Mouse (Mus musculus) mouse trophoblast stem cell (cell line): ENCODE results near the gene Arhgef1.

Experiments
- in situ Hi-C, 2 experiments: fragments of 300-500 bp; cut with MseI, MboI; formaldehyde crosslinking; loops; 2 replicates in 1 of 2; 3 replicates in 1 of 2; pipeline ENCODE4 v1.15.1; 2025

The Arhgef1 gene

DNA sequence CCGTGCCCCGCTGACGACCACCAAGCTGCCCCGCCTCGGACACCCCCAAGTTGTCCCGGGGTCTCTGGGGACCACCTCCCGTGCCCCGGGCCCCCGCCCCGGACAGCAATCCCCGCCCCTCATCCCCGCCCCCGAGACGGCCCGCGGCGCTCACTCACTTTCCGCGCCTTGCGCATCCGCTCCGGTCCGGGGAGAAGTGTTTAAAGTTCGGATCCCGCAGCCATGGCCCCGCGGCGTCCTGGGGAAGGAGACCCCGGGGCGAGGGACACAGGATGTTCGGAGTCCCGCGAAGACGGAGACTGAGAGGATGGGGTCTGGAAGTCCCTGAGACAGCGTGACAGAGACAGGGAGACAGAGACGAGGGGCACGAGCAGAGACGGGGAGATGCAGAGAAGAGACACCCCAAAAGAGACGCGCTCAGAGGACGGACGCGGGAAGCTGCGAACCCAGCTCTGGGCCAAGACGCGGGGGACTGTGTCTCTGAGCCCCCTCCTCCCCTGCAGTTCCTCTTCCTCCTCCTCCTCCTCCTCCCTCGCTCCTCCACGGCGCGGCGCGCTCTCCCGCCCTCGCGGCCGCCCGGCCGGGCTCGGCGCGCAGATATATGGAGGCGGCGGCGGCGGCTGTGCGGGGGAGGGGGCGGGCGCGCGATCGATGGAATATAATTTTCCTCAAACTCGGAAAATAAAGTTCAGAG, 41.7 kb downstream of the Arhgef1 start, which contains the start of gene Gm4881:
TSS of gene Gm4881 (minus strand) at position 238 of the 694 bp plus-strand sequence.
- in situ Hi-C loops: no loop called here

GRCm38 (mm10) chr7:24947316-24948048, 44.8 kb downstream of the Arhgef1 start:
- in situ Hi-C loops: no loop called here

GRCm38 (mm10) chr7:24948774-24949173, 46.1 kb downstream of the Arhgef1 start:
- in situ Hi-C loops: no loop called here

DNA sequence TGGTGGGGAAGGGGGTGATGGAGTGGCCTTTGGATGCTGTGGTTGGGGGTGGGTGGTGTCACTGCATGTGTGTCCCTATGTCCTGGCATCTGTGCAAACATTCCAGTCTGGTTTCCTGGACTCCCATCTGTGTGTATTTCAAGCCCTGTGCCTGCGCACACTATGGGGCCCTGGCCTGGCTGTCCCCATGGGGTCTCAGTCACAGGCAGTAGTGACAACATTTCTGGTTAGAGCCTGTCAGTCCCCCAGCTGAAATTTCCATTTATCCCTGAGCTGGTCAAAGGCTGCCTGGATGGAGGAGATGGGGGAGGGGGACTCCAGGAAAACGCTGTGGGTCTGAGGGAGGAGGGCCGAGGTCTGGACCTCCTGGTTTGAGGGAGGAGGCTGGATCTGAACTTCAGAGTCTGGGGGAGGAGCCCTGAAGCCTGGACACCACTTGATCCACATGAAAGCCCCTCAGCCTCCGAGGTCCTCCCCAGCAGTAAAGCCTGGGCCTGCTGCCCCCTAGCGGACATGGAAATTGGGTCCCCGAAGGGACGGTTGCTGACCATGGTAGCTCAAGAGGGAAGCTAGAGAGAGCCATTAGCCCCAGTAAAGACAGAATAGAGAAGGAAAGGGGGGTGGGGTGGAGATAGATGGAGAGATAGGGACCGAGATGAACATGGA, 47.4 kb downstream of the Arhgef1 start:
- in situ Hi-C loops: no loop called here

- in situ Hi-C loops: no loop called here
These were observed 51.3 kb downstream of the Arhgef1 start for GRCm38 (mm10) chr7:24953966-24954365.

DNA sequence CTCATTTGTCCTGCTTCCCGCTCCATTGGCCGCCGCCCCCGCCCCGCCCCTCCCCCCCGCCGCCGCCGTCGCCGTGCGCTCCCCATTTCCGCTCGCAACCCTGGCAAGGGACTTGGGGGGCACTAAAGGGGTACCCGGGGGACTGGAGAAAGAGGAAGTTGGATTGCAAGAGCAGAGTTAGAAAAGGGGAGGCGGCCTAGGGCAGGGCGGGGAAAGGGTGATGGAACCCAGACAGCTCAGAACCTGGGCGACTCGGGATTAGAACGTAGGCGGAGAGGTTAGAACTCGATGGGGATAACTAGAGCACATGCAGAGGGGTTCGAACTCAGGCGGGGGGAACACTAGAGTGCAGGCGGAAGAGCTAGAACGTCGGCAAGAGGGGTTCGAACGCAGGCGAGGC, 51.7 kb downstream of the Arhgef1 start:
- in situ Hi-C loops: no loop called here

- in situ Hi-C loops: no loop called here
These were observed 52.5 kb downstream of the Arhgef1 start for GRCm38 (mm10) chr7:24955226-24955625.

DNA sequence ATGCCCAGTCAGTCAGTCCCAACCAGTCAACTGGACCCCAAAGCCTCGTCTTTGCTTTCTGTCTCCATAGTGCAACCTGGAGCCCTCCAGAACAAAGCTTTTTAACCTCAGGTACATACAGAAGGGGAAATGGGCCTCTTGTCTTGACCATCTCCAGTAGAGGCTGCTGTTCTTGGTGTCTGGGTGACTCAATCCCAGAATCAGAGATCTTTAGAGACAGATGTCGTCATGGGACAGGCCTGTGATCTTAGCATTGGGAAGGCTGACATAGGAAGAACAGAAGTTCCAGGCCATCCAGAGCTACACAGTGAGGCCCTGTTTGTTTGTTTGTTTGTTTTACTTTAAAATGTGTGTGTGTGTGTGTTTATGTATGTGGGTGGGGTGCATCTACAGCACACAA, 61.6 kb downstream of the Arhgef1 start:
- in situ Hi-C loops: loop anchor here (10.0 kb wide), 2 partner anchors 139 to 149 kb away; no protein-coding TSS in a partner anchor

GRCm38 (mm10) chr7:24964897-24965535, 62.3 kb downstream of the Arhgef1 start:
- in situ Hi-C loops: loop anchor here (10.0 kb wide), 2 partner anchors 140 to 150 kb away; no protein-coding TSS in a partner anchor

DNA sequence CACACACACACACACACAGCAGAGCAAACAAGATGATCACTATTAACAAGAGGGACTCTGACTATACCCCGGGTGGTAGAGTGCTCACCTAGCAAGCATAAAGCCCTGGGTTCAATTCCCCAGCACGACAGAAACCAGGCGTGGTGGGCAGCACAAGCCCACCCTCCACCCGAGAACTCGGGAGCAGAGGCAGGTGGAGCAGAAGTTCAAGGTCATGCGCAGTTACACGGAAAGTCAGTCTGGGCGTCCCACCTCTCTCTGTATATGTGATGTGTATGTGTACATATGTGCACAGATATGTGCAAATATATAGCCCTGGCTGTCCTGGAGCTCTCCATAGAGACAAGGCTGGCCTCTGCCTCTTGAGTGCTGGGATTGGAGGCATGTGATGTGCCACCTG, 65.3 kb downstream of the Arhgef1 start:
- in situ Hi-C loops: loop anchor here (10.0 kb wide), 2 partner anchors 143 to 153 kb away; no protein-coding TSS in a partner anchor

- in situ Hi-C loops: loop anchor here (10.0 kb wide), 2 partner anchors 144 to 154 kb away; no protein-coding TSS in a partner anchor
These were observed 65.8 kb downstream of the Arhgef1 start for GRCm38 (mm10) chr7:24968463-24968862.

GRCm38 (mm10) chr7:24969805-24970204, 67.1 kb downstream of the Arhgef1 start:
- in situ Hi-C loops: loop anchor here (10.0 kb wide), 2 partner anchors 145 to 155 kb away; no protein-coding TSS in a partner anchor

- in situ Hi-C loops: no loop called here
These were observed 67.6 kb downstream of the Arhgef1 start for GRCm38 (mm10) chr7:24970341-24970740.

GRCm38 (mm10) chr7:24971261-24971971, 68.7 kb downstream of the Arhgef1 start:
- in situ Hi-C loops: no loop called here

DNA sequence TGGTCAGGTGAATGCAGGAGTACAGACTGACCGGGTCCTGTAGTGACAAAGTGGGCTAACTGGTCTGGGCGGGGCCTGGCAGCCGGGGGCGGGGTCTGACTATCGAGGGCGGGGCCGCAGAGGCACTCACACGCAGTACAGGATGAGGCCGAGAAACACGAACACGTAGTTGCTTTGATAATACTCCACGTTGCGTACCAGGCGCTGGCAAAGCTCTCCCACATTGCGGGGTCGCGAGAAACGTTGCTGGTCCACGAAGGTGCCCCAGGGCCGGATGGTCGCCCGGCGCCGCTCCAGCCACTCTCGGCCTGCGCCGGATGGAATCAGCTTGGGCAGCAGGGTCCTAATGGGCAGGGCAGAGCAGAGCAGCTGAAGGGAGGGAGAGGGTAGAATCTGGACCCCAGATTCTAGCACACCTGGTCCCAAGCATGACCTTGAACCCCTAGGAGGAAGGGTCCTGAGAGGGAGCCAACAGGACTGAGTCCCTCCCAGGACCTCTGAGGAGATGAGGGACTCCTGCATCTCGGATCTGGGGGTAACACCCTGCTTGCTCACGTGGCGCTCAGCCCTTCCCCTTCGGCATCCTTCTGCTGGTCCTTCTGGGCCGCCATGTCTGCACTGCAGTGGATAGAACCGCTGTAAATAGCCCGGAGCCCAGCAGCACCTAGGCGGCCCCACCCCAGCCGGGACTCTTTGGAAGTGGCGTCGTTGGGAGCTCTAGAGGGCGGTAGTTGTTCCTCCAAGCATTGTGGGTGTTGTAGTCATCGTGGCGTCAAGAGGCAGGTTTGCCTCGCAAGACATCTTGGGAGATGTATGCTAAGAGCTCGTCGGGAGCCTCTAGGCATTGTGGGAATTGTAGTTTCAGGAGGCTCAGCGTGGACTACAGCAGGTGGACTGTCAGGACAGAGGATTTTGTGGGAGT, 69.5 kb downstream of the Arhgef1 start, which contains the start of gene Rabac1:
TSS of gene Rabac1 (minus strand) at position 783 of the 922 bp plus-strand sequence.
- in situ Hi-C loops: no loop called here

- in situ Hi-C loops: no loop called here
These were observed 70.5 kb downstream of the Arhgef1 start for GRCm38 (mm10) chr7:24973208-24973607.

DNA sequence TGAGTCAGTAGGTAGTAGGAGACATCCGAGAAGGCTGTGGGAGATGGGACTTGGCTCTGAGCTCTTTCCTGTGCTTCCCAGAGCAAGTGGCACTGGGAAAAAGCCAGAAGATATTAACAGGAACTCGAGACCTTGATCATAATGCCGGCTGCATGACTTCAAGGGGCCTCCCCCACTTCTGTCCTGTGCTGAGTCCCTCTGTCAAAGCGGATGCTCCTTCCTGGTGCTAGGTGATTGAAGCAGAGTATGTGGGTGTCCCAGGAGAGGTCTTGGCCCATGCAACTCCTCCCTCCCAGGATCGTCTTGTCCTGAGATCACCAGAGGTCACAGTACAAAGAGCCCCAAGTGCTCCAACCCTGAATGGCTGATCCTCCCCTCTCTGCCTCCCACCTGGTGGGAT, 71.2 kb downstream of the Arhgef1 start:
- in situ Hi-C loops: no loop called here

GRCm38 (mm10) chr7:24974893-24975595, 72.3 kb downstream of the Arhgef1 start:
- in situ Hi-C loops: no loop called here
